Mouse (Mus musculus): ENCODE measurements around the gene Ppp1r14c. TPM values are rescaled to one million over a fixed set of nuclear protein-coding genes. Genes with fewer than 3 reads are reported as not detected.

Gene Ppp1r14c
- polyA plus RNA-seq, 1 experiment, result 25.2 TPM

- Histone ChIP-seq H3K4me3 (replicated peaks; ENCODE audit: extremely low read depth, low read depth, low read length) (no peak overlapping the region), H3K4me1 (ENCODE audit: control insufficient read depth, insufficient read depth, low read length) (peaks cover 9% of the 10 kb centered on the region)
- 76% methylated on average over 6 of the region's 6 CpGs for WGBS
- DNase-seq, result no peak
- TF ChIP-seq CTCF (IDR thresholded peaks at IDR 0.05; ENCODE audit: insufficient read depth, low read length) (no peak), POLR2A (IDR thresholded peaks at IDR 0.05; ENCODE audit: borderline replicate concordance, extremely low read depth, low read depth, low read length) (no peak)
These were observed 148.1 kb downstream of the Ppp1r14c start for GRCm38 (mm10) chr10:3513947-3514346.

Other genes starting within 250 kb of the Ppp1r14c start
- gene H60c, start 98.3 kb upstream of the Ppp1r14c start, polyA plus RNA-seq (2012; rRNA removed), result 0.32 and 1.6 TPM in 2 replicates
- gene Iyd, start 174.2 kb downstream of the Ppp1r14c start, polyA plus RNA-seq (2012; rRNA removed), result 1.9 and 2.8 TPM in 2 replicates

Measured in lung, adult 2 months (tissue).